Mouse (Mus musculus): ENCODE results near the gene Lyrm9. TPM values are rescaled to one million over a fixed set of nuclear protein-coding genes. Genes with fewer than 3 reads are reported as not detected.
A peak's percentile ranks its signal among the peaks of the same experiment; 100 is the strongest.

Gene Lyrm9
- polyA plus RNA-seq, 1 experiment from 2014 or later, result 15.9 TPM

- Histone ChIP-seq H3K9me3 (ENCODE audit: control insufficient read depth, low read length) (no peaks in the 10 kb centered on the region), H3K9ac (ENCODE audit: low read length) (peak overlapping the region; percentile 6; the same call in 1 of the 2 replicates), H3K27me3 (ENCODE audit: control insufficient read depth, insufficient read depth, low read length) (no peaks in the 10 kb centered on the region), H3K4me1 (ENCODE audit: control insufficient read depth, insufficient read depth, low read length) (peaks cover 18% of the 10 kb centered on the region), H3K27ac (ENCODE audit: low read depth, low read length) (no peak overlapping the region), H3K4me3 (ENCODE audit: low read depth, low read length) (no peak overlapping the region), H3K36me3 (ENCODE audit: control insufficient read depth, insufficient read depth, low read length) (no peaks in the 10 kb centered on the region), H3K4me2 (no peak overlapping the region)
- WGBS, result 45% methylated on average over 5 of the region's 5 CpGs
- no peak for ATAC-seq (ENCODE audit: low FRiP score)
- DNase-seq (ENCODE audit: low spot score, missing footprints), result no peak
Observed at GRCm38 (mm10) chr11:78792055-78792454, 34.3 kb upstream of the Lyrm9 start.

GRCm38 (mm10) chr11:78792465-78792864, 33.9 kb upstream of the Lyrm9 start:
- ATAC-seq (ENCODE audit: low FRiP score), result no peak
- Histone ChIP-seq H3K4me1 (ENCODE audit: control insufficient read depth, insufficient read depth, low read length) (peaks cover 14% of the 10 kb centered on the region), H3K4me3 (ENCODE audit: low read depth, low read length) (no peak overlapping the region), H3K4me2 (peak overlapping the region; percentile 10; the same call in 1 of the 2 replicates), H3K36me3 (ENCODE audit: control insufficient read depth, insufficient read depth, low read length) (no peaks in the 10 kb centered on the region), H3K9me3 (ENCODE audit: control insufficient read depth, low read length) (no peaks in the 10 kb centered on the region), H3K27ac (ENCODE audit: low read depth, low read length) (no peak overlapping the region), H3K9ac (ENCODE audit: low read length) (peak overlapping the region; percentile 6; the same call in 1 of the 2 replicates), H3K27me3 (ENCODE audit: control insufficient read depth, insufficient read depth, low read length) (no peaks in the 10 kb centered on the region)
- WGBS, result 55% methylated on average over 11 of the region's 11 CpGs
- DNase-seq (ENCODE audit: low spot score, missing footprints), result no peak

GRCm38 (mm10) chr11:78793116-78793515, 33.3 kb upstream of the Lyrm9 start:
- no peak overlapping the region for H3K9ac ChIP-seq (ENCODE audit: low read length)
- no peak for DNase-seq (ENCODE audit: low spot score, missing footprints)
- peaks cover 14% of the 10 kb centered on the region for H3K4me1 ChIP-seq (ENCODE audit: control insufficient read depth, insufficient read depth, low read length)
- H3K36me3 ChIP-seq (ENCODE audit: control insufficient read depth, insufficient read depth, low read length), result no peaks in the 10 kb centered on the region
- no peaks in the 10 kb centered on the region for H3K27me3 ChIP-seq (ENCODE audit: control insufficient read depth, insufficient read depth, low read length)
- no peak overlapping the region for H3K27ac ChIP-seq (ENCODE audit: low read depth, low read length)
- WGBS, result 85% methylated on average over 11 of the region's 11 CpGs
- no peak overlapping the region for H3K4me2 ChIP-seq
- H3K4me3 ChIP-seq (ENCODE audit: low read depth, low read length), result no peak overlapping the region
- no peaks in the 10 kb centered on the region for H3K9me3 ChIP-seq (ENCODE audit: control insufficient read depth, low read length)
- no peak for ATAC-seq (ENCODE audit: low FRiP score)

GRCm38 (mm10) chr11:78796072-78796729, 30.2 kb upstream of the Lyrm9 start:
- Histone ChIP-seq H3K36me3 (ENCODE audit: control insufficient read depth, insufficient read depth, low read length) (no peaks in the 10 kb centered on the region), H3K27ac (ENCODE audit: low read depth, low read length) (no peak overlapping the region), H3K4me2 (no peak overlapping the region), H3K4me1 (ENCODE audit: control insufficient read depth, insufficient read depth, low read length) (peaks cover 10% of the 10 kb centered on the region), H3K9me3 (ENCODE audit: control insufficient read depth, low read length) (no peaks in the 10 kb centered on the region), H3K4me3 (ENCODE audit: low read depth, low read length) (no peak overlapping the region), H3K9ac (ENCODE audit: low read length) (no peak overlapping the region), H3K27me3 (ENCODE audit: control insufficient read depth, insufficient read depth, low read length) (no peaks in the 10 kb centered on the region)
- DNase-seq (ENCODE audit: low spot score, missing footprints) (no peak), ATAC-seq (ENCODE audit: low FRiP score) (no peak)
- 84% methylated on average over 10 of the region's 10 CpGs for WGBS

- no peak for ATAC-seq (ENCODE audit: low FRiP score)
- H3K9ac ChIP-seq (ENCODE audit: low read length), result no peak overlapping the region
- H3K4me2 ChIP-seq, result no peak overlapping the region
- no peaks in the 10 kb centered on the region for H3K9me3 ChIP-seq (ENCODE audit: control insufficient read depth, low read length)
- 96% methylated on average over 4 of the region's 4 CpGs for WGBS
- H3K27ac ChIP-seq (ENCODE audit: low read depth, low read length), result no peak overlapping the region
- no peaks in the 10 kb centered on the region for H3K27me3 ChIP-seq (ENCODE audit: control insufficient read depth, insufficient read depth, low read length)
- H3K4me1 ChIP-seq (ENCODE audit: control insufficient read depth, insufficient read depth, low read length), result no peaks in the 10 kb centered on the region
- H3K36me3 ChIP-seq (ENCODE audit: control insufficient read depth, insufficient read depth, low read length), result no peaks in the 10 kb centered on the region
- H3K4me3 ChIP-seq (ENCODE audit: low read depth, low read length), result no peak overlapping the region
- no peak for DNase-seq (ENCODE audit: low spot score, missing footprints)
Observed at GRCm38 (mm10) chr11:78801094-78801493, 25.3 kb upstream of the Lyrm9 start.

- DNase-seq (ENCODE audit: low spot score, missing footprints), result no peak
- Histone ChIP-seq H3K27me3 (ENCODE audit: control insufficient read depth, insufficient read depth, low read length) (no peaks in the 10 kb centered on the region), H3K36me3 (ENCODE audit: control insufficient read depth, insufficient read depth, low read length) (no peaks in the 10 kb centered on the region), H3K4me2 (no peak overlapping the region), H3K27ac (ENCODE audit: low read depth, low read length) (no peak overlapping the region), H3K9me3 (ENCODE audit: control insufficient read depth, low read length) (no peaks in the 10 kb centered on the region), H3K9ac (ENCODE audit: low read length) (no peak overlapping the region), H3K4me1 (ENCODE audit: control insufficient read depth, insufficient read depth, low read length) (peaks cover 3% of the 10 kb centered on the region; the same call in 1 of the 2 replicates), H3K4me3 (ENCODE audit: low read depth, low read length) (no peak overlapping the region)
- no peak for ATAC-seq (ENCODE audit: low FRiP score)
- 79% methylated on average over 14 of the region's 14 CpGs for WGBS
Observed at GRCm38 (mm10) chr11:78803587-78804316, 22.6 kb upstream of the Lyrm9 start.

GRCm38 (mm10) chr11:78804551-78804950, 21.8 kb upstream of the Lyrm9 start:
- no peaks in the 10 kb centered on the region for H3K36me3 ChIP-seq (ENCODE audit: control insufficient read depth, insufficient read depth, low read length)
- H3K27ac ChIP-seq (ENCODE audit: low read depth, low read length), result no peak overlapping the region
- no peaks in the 10 kb centered on the region for H3K27me3 ChIP-seq (ENCODE audit: control insufficient read depth, insufficient read depth, low read length)
- H3K4me1 ChIP-seq (ENCODE audit: control insufficient read depth, insufficient read depth, low read length), result peaks cover 3% of the 10 kb centered on the region; the same call in 1 of the 2 replicates
- 83% methylated on average over 6 of the region's 6 CpGs for WGBS
- H3K9me3 ChIP-seq (ENCODE audit: control insufficient read depth, low read length), result no peaks in the 10 kb centered on the region
- DNase-seq (ENCODE audit: low spot score, missing footprints) (no peak), ATAC-seq (ENCODE audit: low FRiP score) (no peak)
- H3K9ac ChIP-seq (ENCODE audit: low read length), result no peak overlapping the region
- no peak overlapping the region for H3K4me2 ChIP-seq
- H3K4me3 ChIP-seq (ENCODE audit: low read depth, low read length), result no peak overlapping the region

GRCm38 (mm10) chr11:78805198-78805597, 21.2 kb upstream of the Lyrm9 start:
- Histone ChIP-seq H3K4me1 (ENCODE audit: control insufficient read depth, insufficient read depth, low read length) (peaks cover 3% of the 10 kb centered on the region; the same call in 1 of the 2 replicates), H3K36me3 (ENCODE audit: control insufficient read depth, insufficient read depth, low read length) (no peaks in the 10 kb centered on the region), H3K4me3 (ENCODE audit: low read depth, low read length) (no peak overlapping the region), H3K4me2 (no peak overlapping the region), H3K9me3 (ENCODE audit: control insufficient read depth, low read length) (no peaks in the 10 kb centered on the region), H3K27me3 (ENCODE audit: control insufficient read depth, insufficient read depth, low read length) (no peaks in the 10 kb centered on the region), H3K9ac (ENCODE audit: low read length) (no peak overlapping the region), H3K27ac (ENCODE audit: low read depth, low read length) (no peak overlapping the region)
- 65% methylated on average over 6 of the region's 6 CpGs for WGBS
- DNase-seq (ENCODE audit: low spot score, missing footprints), result no peak
- ATAC-seq (ENCODE audit: low FRiP score), result no peak

GRCm38 (mm10) chr11:78805691-78806137, 20.7 kb upstream of the Lyrm9 start:
- H3K4me1 ChIP-seq (ENCODE audit: control insufficient read depth, insufficient read depth, low read length), result peaks cover 3% of the 10 kb centered on the region; the same call in 1 of the 2 replicates
- ATAC-seq (ENCODE audit: low FRiP score) (no peak), DNase-seq (ENCODE audit: low spot score, missing footprints) (no peak)
- 42% methylated on average over 9 of the region's 9 CpGs for WGBS
- H3K9me3 ChIP-seq (ENCODE audit: control insufficient read depth, low read length), result no peaks in the 10 kb centered on the region
- H3K36me3 ChIP-seq (ENCODE audit: control insufficient read depth, insufficient read depth, low read length), result no peaks in the 10 kb centered on the region
- H3K27me3 ChIP-seq (ENCODE audit: control insufficient read depth, insufficient read depth, low read length), result no peaks in the 10 kb centered on the region
- H3K27ac ChIP-seq (ENCODE audit: low read depth, low read length), result no peak overlapping the region
- H3K4me2 ChIP-seq, result no peak overlapping the region
- H3K4me3 ChIP-seq (ENCODE audit: low read depth, low read length), result no peak overlapping the region
- H3K9ac ChIP-seq (ENCODE audit: low read length), result no peak overlapping the region
